Mouse (Mus musculus) limb, embryonic 15.5 days (tissue): ENCODE results near the gene Mcrip1. TPM values are rescaled to one million over a fixed set of nuclear protein-coding genes. Genes with fewer than 3 reads are reported as not detected.
A peak's percentile ranks its signal among the peaks of the same experiment; 100 is the strongest.
"Not testable (repeated sequence)": the region's sequence is repeated elsewhere in the genome, so short reads cannot be mapped to it uniquely, and the experiment has no call there.

Experiments
- ATAC-seq: fragments of 200-750 bp; cut with Nextera tagmentation; 2 replicates; pipeline ENCODE4 v1.8.0; 2017; ENCODE audit warnings: low read depth, moderate TSS enrichment; ENCODE audit not compliant: insufficient number of reproducible peaks, low FRiP score, low TSS enrichment
- H3K27ac ChIP-seq: fragments of 300-500 bp; sonication (generic); 2 replicates; pipeline ENCODE4 v1.5.1; 2015; ENCODE audit warnings: moderate library complexity, mild to moderate bottlenecking, inconsistent platforms
- H3K27me3 ChIP-seq: fragments of 300-500 bp; sonication (generic); 2 replicates; pipeline ENCODE4 v1.6.1; 2015; ENCODE audit warnings: inconsistent platforms
- H3K36me3 ChIP-seq: fragments of 300-500 bp; sonication (generic); 2 replicates; pipeline ENCODE4 v1.6.1; 2015; ENCODE audit warnings: inconsistent platforms
- H3K4me1 ChIP-seq: fragments of 300-500 bp; sonication (generic); 2 replicates; pipeline ENCODE4 v1.6.1; 2015; ENCODE audit warnings: inconsistent platforms
- H3K4me2 ChIP-seq: fragments of 300-500 bp; sonication (generic); 2 replicates; pipeline ENCODE4 v1.6.1; 2015; ENCODE audit warnings: mild to moderate bottlenecking, inconsistent platforms
- H3K4me3 ChIP-seq: fragments of 300-500 bp; sonication (generic); 2 replicates; pipeline ENCODE4 v1.5.1; 2015; ENCODE audit warnings: mild to moderate bottlenecking, inconsistent platforms
- H3K9ac ChIP-seq: fragments of 300-500 bp; sonication (generic); 2 replicates; pipeline ENCODE4 v1.6.1; 2015; ENCODE audit warnings: inconsistent platforms
- H3K9me3 ChIP-seq: fragments of 300-500 bp; sonication (generic); 2 replicates; pipeline ENCODE4 v1.6.1; 2016; ENCODE audit warnings: inconsistent platforms
- WGBS: fragments of 180-500 bp; shearing (Covaris S2); methylation state at CpG from one replicate; pipeline ENCODE4 v1.1.7; 2015; 5-methylcytosine and 5-hydroxymethylcytosine counted together
- polyA plus RNA-seq: library from polyadenylated mRNA; unstranded; fragments of >200 nt; fragmentation: Nextera tagmentation; extraction: Ambion mirVana; gene quantifications from 2 replicates; pipeline ENCODE4 v1.2.1, GENCODE M21; 2015

Gene Mcrip1
- polyA plus RNA-seq = 237 and 239 TPM in 2 replicates

DNA sequence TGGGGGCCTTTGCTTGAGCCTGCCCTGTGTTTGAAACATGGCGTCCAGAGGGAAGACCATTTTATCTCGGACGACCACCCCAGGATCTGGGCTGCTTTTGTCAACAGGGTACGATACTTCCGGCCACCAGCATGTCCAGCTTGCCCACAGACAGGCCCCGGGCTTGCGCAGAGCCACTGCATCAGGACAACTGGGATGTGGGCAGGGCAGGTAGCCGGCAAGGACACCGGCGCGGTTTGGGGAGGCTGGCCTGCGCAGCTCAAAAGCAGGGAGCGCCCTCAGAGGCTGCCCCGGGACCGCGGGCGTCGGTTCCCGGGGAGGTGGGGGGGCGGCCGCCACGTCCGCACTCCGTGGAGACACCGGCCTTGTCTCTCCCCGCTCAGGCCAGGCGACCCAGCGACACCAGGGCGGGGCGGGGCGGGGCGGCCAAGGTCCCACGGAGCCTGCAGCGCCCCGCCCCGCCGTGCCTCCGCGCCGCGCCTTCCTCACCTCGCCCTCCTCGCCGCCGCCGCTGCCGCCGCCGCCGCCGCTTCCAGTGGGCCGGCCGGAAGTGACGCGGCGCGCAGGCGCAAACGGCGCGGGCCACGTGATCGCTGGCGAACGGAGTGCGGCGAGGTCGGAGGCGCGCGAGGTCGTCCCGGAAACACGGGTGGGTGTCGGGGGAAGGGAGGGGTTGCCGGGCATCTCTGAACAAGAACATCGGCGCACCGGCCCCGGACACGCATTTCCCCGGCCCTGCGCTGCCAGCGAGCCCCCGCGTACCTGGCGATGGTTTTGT, at the start of gene Mcrip1:
TSS of gene Mcrip1 (minus strand) at position 560 of the 778 bp plus-strand sequence.
- under 1% methylated on average over 83 of the region's 87 CpGs for WGBS
- Histone ChIP-seq H3K27ac (peak within 1 kb of the TSS; percentile 94), H3K4me3 (peak within 1 kb of the TSS; percentile 89), H3K27me3 (no peaks in the 10 kb centered on the region), H3K36me3 (peaks cover 20% of the 10 kb centered on the region), H3K4me2 (peak within 1 kb of the TSS; percentile 81), H3K4me1 (peaks cover 25% of the 10 kb centered on the region), H3K9ac (peak within 1 kb of the TSS; percentile 92), H3K9me3 (no peaks in the 10 kb centered on the region)
- ATAC-seq = peak; percentile 82

DNA sequence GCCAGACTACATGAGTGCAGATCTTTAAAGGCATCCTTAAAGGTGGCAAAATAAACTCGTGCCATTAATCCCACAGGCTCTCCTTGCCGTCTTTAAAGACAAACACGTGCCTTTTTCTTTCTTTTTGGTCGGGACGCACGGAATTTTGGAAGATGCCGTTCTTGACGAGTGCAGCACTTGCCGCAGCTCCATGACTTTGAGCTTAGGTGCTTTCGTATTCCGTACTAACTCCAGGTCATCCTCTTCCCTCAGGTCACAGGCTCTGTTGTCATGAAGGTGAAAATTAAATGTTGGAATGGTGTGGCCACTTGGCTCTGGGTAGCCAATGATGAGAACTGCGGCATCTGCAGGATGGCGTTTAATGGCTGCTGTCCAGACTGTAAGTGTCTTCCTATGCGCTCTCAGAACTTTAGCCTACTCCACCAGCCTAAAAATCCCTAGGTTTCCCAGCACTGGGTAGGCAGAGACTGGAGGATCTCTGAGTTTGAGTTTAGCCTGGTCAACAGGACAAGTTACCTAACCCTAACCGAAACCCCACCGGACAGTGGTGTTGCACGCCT, 49.5 kb upstream of the Mcrip1 start:
- H3K27ac ChIP-seq = peak overlapping the region; percentile 93
- no peaks in the 10 kb centered on the region for H3K9me3 ChIP-seq
- ATAC-seq = no peak
- H3K4me1 ChIP-seq = peaks cover 27% of the 10 kb centered on the region
- no peaks in the 10 kb centered on the region for H3K27me3 ChIP-seq
- H3K9ac ChIP-seq = peak overlapping the region; percentile 97
- H3K4me2 ChIP-seq = peak overlapping the region; percentile 74
- WGBS = 40% methylated on average over 17 of the region's 17 CpGs
- peaks cover 56% of the 10 kb centered on the region for H3K36me3 ChIP-seq
- peak overlapping the region; percentile 95 for H3K4me3 ChIP-seq

DNA sequence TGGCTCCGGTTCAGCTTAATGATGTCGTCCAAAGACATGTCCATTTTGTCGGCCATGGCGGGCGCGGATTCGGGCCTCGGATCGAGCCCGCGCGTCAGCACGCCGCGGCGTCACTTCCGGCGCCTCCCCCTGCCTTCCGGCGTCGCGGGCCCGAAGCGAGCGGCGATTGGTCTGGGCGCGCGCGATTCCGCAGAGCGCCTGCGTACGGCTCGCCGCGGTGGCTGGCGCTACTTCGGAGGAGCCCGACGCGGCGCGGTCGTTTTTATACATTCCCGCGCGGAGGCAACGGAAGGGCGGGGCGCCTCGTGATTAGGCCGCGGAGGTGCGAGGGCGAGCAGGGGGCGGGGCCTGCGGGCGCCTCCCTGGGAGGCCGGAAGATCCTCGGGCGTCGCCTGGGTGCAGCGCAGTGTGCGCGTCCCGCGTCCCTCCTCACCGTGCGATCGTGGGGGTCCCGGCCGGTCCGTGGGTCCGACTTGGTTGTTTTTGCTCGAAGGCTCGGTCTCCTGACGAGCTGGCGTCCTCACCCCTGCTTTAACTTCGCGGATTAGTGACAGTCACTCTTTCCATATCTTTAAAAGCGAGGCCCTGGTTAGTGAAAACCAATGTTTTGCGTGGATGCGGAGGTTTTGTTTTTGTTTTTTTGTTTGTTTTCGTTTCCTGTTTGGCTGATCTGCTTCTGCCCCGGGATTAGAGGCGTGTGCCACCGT, 48.9 kb upstream of the Mcrip1 start, which contains the start of the genes Alyref and Anapc11:
TSS of gene Alyref (minus strand) at position 83 of the 707 bp plus-strand sequence.
TSS of gene Anapc11 (plus strand) at position 139 of the 707 bp plus-strand sequence.
- Histone ChIP-seq H3K4me2 (peak within 1 kb of the TSS; percentile 86), H3K4me3 (peak within 1 kb of the TSS; percentile 95), H3K27ac (peak within 1 kb of the TSS; percentile 93), H3K9me3 (no peaks in the 10 kb centered on the region), H3K9ac (peak within 1 kb of the TSS; percentile 97), H3K4me1 (peaks cover 27% of the 10 kb centered on the region), H3K27me3 (no peaks in the 10 kb centered on the region), H3K36me3 (peaks cover 56% of the 10 kb centered on the region)
- under 1% methylated on average over 88 of the region's 88 CpGs for WGBS
- ATAC-seq = peak; percentile 96

DNA sequence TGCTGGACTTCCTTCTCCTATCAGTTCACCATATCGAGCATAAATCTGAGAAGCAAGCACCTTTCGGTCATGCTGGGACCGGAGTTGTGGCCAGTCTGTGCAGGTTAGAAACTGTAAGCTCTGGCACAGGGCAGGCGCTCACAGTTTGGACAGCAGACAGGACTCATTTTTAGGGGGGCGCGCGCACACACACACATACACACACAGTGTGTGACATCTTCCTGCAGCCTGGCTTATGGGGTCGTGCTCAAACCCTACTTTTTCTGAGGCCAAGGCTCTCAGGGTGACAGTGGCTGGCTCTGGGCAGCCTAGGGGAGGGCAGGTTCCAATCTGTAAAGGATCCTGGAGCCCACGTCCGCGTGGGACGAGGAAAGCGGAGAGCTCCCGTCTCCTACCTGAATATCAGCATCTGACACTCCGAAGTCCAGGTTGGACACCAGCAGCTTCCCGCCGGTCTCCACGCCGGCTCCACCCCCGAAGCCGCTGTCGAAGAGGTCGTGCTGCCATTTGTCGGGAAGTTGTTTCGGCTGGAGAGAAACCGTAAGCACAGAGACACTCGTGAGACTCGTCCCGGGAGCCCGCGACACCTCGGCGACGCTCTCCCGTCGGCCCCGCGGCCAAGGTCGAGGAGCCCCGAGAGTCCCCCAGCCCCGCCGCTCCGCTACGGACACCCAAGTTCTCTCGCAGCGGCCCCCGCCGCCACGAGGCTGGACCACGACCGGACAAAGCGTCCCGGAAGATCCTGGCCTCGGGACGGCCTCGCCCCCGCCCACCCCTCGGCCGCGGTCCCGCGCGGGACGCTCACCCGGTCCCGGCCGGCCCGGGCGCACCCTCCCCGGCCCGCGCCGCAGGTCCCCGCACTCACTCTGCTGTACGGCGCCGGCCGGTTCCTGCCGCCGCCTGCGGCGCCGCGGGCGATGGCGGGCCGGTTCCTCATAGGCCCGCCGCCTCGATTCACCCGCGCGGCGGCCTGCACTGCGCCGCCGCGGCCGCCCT, 48.0 kb upstream of the Mcrip1 start:
- peak; percentile 40 for ATAC-seq
- peak overlapping the region; percentile 86 for H3K4me2 ChIP-seq
- H3K9ac ChIP-seq = peak overlapping the region; percentile 97
- peaks cover 27% of the 10 kb centered on the region for H3K4me1 ChIP-seq
- H3K27me3 ChIP-seq = no peaks in the 10 kb centered on the region
- H3K4me3 ChIP-seq = peak overlapping the region; percentile 95
- 3% methylated on average over 99 of the region's 99 CpGs for WGBS
- H3K27ac ChIP-seq = peak overlapping the region; percentile 93
- H3K36me3 ChIP-seq = peaks cover 56% of the 10 kb centered on the region
- H3K9me3 ChIP-seq = no peaks in the 10 kb centered on the region

DNA sequence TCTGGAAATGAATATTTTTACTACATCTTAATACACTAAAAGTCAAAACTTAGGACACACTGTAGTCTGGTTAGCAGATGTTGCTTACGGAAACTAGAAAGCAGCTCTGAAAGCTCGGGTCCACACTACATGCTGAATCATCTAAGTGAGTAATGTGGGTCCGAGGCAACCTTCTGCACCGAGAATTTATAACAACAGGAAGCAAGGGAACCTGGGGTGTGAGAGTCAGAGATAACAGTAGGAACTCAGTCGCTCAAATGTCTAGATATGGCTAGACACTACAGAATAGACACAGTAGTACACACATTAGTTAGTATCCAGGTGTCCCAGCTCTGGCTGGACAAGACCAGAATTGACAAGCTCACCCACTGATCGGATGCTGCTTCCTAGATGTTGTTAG, 39.0 kb upstream of the Mcrip1 start:
- no peak overlapping the region for H3K4me2 ChIP-seq
- no peak for ATAC-seq
- H3K27me3 ChIP-seq = no peaks in the 10 kb centered on the region
- H3K4me3 ChIP-seq = no peak overlapping the region
- no peaks in the 10 kb centered on the region for H3K9me3 ChIP-seq
- no peak overlapping the region for H3K27ac ChIP-seq
- 94% methylated on average over 6 of the region's 6 CpGs for WGBS
- no peak overlapping the region for H3K9ac ChIP-seq
- peaks cover 80% of the 10 kb centered on the region for H3K36me3 ChIP-seq
- H3K4me1 ChIP-seq = no peaks in the 10 kb centered on the region

DNA sequence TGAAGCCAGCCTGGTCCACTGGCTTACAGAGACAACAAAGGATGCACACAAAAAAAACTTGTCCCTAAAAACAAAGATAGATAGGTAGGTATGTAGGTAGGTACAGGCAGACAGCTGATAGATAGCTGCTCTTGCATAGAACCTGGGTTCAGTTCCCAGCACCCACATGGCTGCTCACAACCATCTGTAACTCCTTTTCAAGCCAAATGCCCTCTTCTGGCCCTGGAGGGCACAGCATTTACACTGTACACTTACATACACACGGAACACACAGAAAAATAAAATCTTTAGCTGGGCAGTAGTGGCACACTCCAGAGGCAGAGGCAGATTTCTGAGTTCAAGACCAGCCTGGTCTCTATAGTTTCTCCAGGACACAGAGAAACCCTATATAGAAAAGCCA, 34.4 kb upstream of the Mcrip1 start:
- H3K27me3 ChIP-seq = no peaks in the 10 kb centered on the region
- no peak overlapping the region for H3K27ac ChIP-seq
- peaks cover 24% of the 10 kb centered on the region for H3K4me1 ChIP-seq
- H3K4me2 ChIP-seq = no peak overlapping the region
- ATAC-seq = no peak
- no peaks in the 10 kb centered on the region for H3K9me3 ChIP-seq
- no peak overlapping the region for H3K9ac ChIP-seq
- 87% methylated on average over 1 of the region's 1 CpGs for WGBS
- H3K4me3 ChIP-seq = no peak overlapping the region
- peaks cover 45% of the 10 kb centered on the region for H3K36me3 ChIP-seq

DNA sequence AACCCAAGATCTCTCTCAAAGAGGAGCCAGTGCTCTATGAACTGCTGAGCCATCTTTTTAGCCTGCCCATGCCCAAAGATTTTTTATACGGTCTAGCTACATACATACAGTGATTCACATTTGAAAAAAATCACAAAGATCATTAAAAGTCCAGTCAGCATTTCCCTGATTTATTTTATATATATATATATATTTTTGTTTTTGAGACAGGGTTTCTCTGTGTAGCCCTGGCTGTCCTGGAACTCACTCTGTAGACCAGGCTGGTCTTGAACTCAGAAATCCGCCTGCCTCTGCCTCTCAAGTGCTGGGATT, 33.4 kb upstream of the Mcrip1 start:
- Histone ChIP-seq H3K36me3 (peaks cover 47% of the 10 kb centered on the region), H3K4me1 (peaks cover 33% of the 10 kb centered on the region)
- H3K27ac ChIP-seq, ATAC-seq, H3K9ac ChIP-seq, H3K4me3 ChIP-seq, H3K27me3 ChIP-seq, H3K4me2 ChIP-seq, H3K9me3 ChIP-seq: not testable (repeated sequence)
- WGBS = 94% methylated on average over 2 of the region's 2 CpGs

DNA sequence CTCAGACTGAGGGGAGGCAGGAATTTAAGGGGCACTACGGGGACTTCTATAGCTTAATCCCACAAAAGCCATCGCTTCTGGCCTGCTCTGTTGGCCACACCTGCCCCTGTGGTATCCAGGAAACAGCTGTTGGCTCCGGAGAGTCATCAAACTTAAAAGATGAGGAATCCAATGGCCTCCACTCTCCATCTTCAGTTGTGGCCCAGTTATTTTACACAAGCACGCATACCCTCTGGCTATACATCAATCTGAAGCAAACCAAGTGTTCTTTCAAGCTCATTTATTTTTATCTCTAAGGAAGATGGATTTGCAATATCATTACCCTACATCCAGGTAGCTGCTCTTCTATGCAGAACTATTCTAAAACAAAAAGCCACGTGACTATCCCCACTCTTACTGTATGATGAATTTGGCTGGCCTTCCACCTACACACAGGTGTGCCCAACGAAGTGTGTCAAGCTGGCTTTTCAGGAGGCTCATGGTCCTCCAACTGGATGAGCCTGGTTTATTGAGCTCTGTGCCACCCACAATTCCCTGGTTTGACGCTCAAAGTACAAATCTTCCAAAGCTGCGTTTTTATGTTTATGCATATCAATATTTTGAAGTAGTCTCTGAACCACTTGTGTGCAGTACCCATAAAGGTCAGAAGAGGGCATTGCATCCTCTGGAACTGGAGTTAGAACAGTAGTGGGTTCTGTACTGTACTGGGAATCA, 32.9 kb upstream of the Mcrip1 start:
- H3K4me3 ChIP-seq = peak overlapping the region; percentile 83
- peak overlapping the region; percentile 70 for H3K4me2 ChIP-seq
- ATAC-seq = no peak
- H3K4me1 ChIP-seq = peaks cover 33% of the 10 kb centered on the region
- no peaks in the 10 kb centered on the region for H3K27me3 ChIP-seq
- H3K9me3 ChIP-seq = no peaks in the 10 kb centered on the region
- peaks cover 47% of the 10 kb centered on the region for H3K36me3 ChIP-seq
- H3K9ac ChIP-seq = peak overlapping the region; percentile 90
- peak overlapping the region; percentile 95 for H3K27ac ChIP-seq
- WGBS = 64% methylated on average over 8 of the region's 8 CpGs

DNA sequence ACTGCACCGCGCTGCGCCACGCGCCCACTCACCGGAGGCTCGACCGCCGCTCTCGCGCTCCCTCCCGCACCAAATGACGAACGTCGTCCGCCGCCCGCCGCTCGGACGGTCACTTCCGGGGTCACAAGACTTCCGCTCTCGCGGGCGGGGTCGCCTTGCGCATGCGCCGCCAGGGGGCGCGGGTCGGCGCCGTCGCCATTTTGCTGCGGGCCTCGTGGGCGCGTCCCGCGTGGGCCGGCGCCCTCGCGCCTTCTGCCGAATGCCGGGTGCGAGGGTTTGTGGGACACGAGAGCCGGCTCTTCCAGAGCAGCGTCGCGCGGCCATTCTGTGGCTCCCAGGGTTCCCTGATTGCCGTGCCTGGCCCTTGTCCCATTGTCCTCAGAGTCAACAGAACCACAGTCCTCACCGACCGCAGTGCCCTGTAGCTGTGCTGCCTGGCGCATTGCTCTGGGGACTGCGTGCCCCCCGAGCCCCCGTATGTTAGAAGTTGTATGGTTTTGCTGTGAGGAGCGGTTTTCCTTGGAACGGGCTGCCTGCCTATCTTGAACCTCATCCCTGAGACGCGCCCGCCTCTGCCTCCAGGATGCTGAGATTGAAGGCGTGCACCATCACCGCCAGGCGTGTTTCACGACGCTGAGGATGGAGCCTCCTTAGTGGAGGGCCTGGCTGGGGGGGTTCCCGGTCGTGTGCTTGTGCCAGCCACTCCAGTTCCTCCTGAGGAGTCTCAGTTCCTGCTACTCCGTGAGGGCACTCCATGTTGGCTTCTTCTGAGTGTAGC, 32.2 kb upstream of the Mcrip1 start, which contains the start of gene Arhgdia:
TSS of gene Arhgdia (minus strand) at position 135 of the 778 bp plus-strand sequence.
- Histone ChIP-seq H3K36me3 (peaks cover 49% of the 10 kb centered on the region), H3K9ac (peak within 1 kb of the TSS; percentile 90), H3K4me3 (peak within 1 kb of the TSS; percentile 83), H3K27ac (peak within 1 kb of the TSS; percentile 95), H3K9me3 (no peaks in the 10 kb centered on the region), H3K4me2 (peak within 1 kb of the TSS; percentile 70), H3K27me3 (no peaks in the 10 kb centered on the region), H3K4me1 (peaks cover 33% of the 10 kb centered on the region)
- WGBS = 5% methylated on average over 73 of the region's 75 CpGs
- ATAC-seq = peak; percentile 45

DNA sequence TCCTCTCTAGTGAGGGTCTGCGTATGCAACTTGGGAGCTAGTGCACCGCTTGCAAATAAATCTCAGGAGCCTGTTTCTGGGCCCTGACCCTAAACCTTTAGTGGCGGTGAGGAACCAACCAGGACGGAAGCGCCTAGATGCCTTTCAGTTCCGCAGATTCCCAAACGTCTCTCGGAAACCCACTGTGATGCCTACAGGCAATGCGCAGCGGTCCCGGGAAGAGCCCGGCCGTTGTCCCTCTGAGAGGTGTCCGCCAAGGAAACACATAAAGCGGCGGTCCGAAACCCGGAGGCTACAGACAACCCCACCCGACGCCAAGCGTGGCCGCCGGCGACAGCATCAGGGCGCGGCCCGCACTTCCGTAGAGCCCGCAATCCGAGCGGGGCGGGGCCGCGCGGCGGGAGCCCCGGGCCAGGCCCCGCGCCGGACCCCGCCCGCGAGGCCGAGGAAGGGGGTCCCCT, 31.4 kb upstream of the Mcrip1 start:
- peak; percentile 41; the same call in 1 of the 2 replicates for ATAC-seq
- Histone ChIP-seq H3K9ac (peak overlapping the region; percentile 90), H3K36me3 (peaks cover 41% of the 10 kb centered on the region), H3K4me3 (peak overlapping the region; percentile 83), H3K27ac (peak overlapping the region; percentile 95), H3K4me1 (peaks cover 33% of the 10 kb centered on the region), H3K4me2 (peak overlapping the region; percentile 70), H3K9me3 (no peaks in the 10 kb centered on the region), H3K27me3 (no peaks in the 10 kb centered on the region)
- WGBS = under 1% methylated on average over 34 of the region's 44 CpGs
